Mouse (Mus musculus) 416B (cell line): ENCODE data around the gene Gm19935.

Experiments used
- DNase-seq: peaks from one replicate; pipeline ENCODE4 v3.0.0; 2011; ENCODE audit warnings: low read depth

Gene Gm19935

GRCm38 (mm10) chr8:90829825-90830224, 12.6 kb upstream of the Gm19935 start:
- DNase-seq, result no peak

GRCm38 (mm10) chr8:90828987-90829740, 12.0 kb upstream of the Gm19935 start:
- peak; percentile 41 for DNase-seq

GRCm38 (mm10) chr8:90828181-90828986, 11.2 kb upstream of the Gm19935 start, which contains the start of gene Chd9:
TSS of gene Chd9 (plus strand) at chr8:90828352.
- peak; percentile 89 for DNase-seq

- DNase-seq, result peak; percentile 37
Measured at GRCm38 (mm10) chr8:90825459-90825871, 8.3 kb upstream of the Gm19935 start.

- DNase-seq, result peak; percentile 72
Measured at GRCm38 (mm10) chr8:90822443-90822842, 5.2 kb upstream of the Gm19935 start.

GRCm38 (mm10) chr8:90820321-90820696, 3.1 kb upstream of the Gm19935 start:
- peak; percentile 84 for DNase-seq

GRCm38 (mm10) chr8:90819561-90820320, 2.5 kb upstream of the Gm19935 start:
- DNase-seq, result peak; percentile 82

GRCm38 (mm10) chr8:90816061-90816882, 921 bp downstream of the Gm19935 start:
- DNase-seq, result no peak

GRCm38 (mm10) chr8:90813602-90814320, 3.4 kb downstream of the Gm19935 start:
- DNase-seq, result no peak

GRCm38 (mm10) chr8:90799473-90799872, 17.7 kb downstream of the Gm19935 start:
- DNase-seq, result no peak

- peak; percentile 86 for DNase-seq
Measured at GRCm38 (mm10) chr8:90794990-90795861, 22.0 kb downstream of the Gm19935 start.

- peak; percentile 76 for DNase-seq
Measured at GRCm38 (mm10) chr8:90793710-90794109, 23.5 kb downstream of the Gm19935 start.

GRCm38 (mm10) chr8:90791616-90792015, 25.6 kb downstream of the Gm19935 start:
- DNase-seq, result no peak

GRCm38 (mm10) chr8:90769791-90770190, 47.4 kb downstream of the Gm19935 start:
- DNase-seq, result no peak
